Comparison of ENCODE assay signal across 10 mouse cellular contexts in the genomic region with DNA sequence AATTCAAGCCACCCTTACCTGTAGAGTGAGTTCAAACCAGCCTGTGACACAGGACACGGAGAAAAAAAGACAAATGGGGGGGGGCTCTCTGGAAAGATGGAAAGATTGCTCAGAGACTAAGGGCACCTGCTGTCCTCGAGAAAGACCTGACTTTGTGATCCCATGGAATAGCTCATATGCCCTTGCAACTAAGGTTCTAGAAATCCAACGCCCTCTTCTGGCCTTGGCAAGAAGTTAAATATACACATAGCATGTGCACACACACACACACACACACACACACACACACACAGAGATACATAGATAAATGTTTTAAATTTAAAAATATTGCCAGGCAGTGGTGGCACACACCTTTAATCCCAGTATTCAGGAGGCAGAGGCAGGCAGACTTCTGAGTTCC. TPM values are rescaled to one million over a fixed set of nuclear protein-coding genes. Genes with fewer than 3 reads are reported as not detected.
DNase-seq lines count a peak whose midpoint lies in the region; ATAC-seq and TF ChIP-seq lines count a peak whose summit lies in the region.
"Had no signal": no experiment of that assay in that cellular context is flagged by ENCODE, and none has a peak within 500 bp of the region (broad histone marks: within the 10 kb centered on the region; RNA-seq: fewer than 3 reads in every experiment).

No protein-coding gene starts in this region.

- no peak overlapping the region for H3K9ac ChIP-seq in kidney, embryonic 15.5 days
- H3K9ac ChIP-seq in intestine, embryonic 16.5 days (ENCODE audit: low read depth, low read length) = no peak overlapping the region
- peak overlapping the region; percentile 74 for H3K9ac ChIP-seq in neural tube, embryonic 13.5 days

- H3K27ac ChIP-seq in kidney, embryonic 15.5 days = peak overlapping the region; percentile 81; the same call in 1 of the 2 replicates
- H3K27ac ChIP-seq in cortical plate, adult 2 months (ENCODE audit: insufficient read depth, low read length) = no peak overlapping the region
- H3K27ac ChIP-seq in intestine, embryonic 16.5 days (ENCODE audit: low read length) = no peak overlapping the region
- no peak overlapping the region; the same call in 1 of the 2 replicates for H3K27ac ChIP-seq in neural tube, embryonic 13.5 days (replicated peaks)

- no peak for TF ChIP-seq CTCF in cortical plate, adult 2 months (IDR thresholded peaks at IDR 0.05; ENCODE audit: extremely low read depth, insufficient read depth, low read length)

- H3K4me2 ChIP-seq in kidney, embryonic 15.5 days = peak overlapping the region; percentile 81
- H3K4me2 ChIP-seq in intestine, embryonic 16.5 days (ENCODE audit: low read depth, low read length) = peak overlapping the region; percentile 81; the same call in 1 of the 2 replicates
- peak overlapping the region; percentile 69 for H3K4me2 ChIP-seq in neural tube, embryonic 13.5 days

- H3K36me3 ChIP-seq in kidney, embryonic 15.5 days = no peaks in the 10 kb centered on the region
- H3K36me3 ChIP-seq in intestine, embryonic 16.5 days (ENCODE audit: control insufficient read depth, insufficient read depth, low read length) = no peaks in the 10 kb centered on the region
- H3K36me3 ChIP-seq in neural tube, embryonic 13.5 days = no peaks in the 10 kb centered on the region

- no peak for TF ChIP-seq POLR2A in cortical plate, adult 2 months (IDR thresholded peaks at IDR 0.05; ENCODE audit: extremely low read depth, insufficient read depth, low read length)

- 51% methylated on average over 3 of the region's 3 CpGs for whole genome bisulfite sequencing in kidney, embryonic 15.5 days
- 43% methylated on average over 3 of the region's 3 CpGs for WGBS in intestine, embryonic 16.5 days
- WGBS in neural tube, embryonic 13.5 days = 49% methylated on average over 3 of the region's 3 CpGs

- H3K4me1 ChIP-seq in kidney, embryonic 15.5 days = peaks cover 17% of the 10 kb centered on the region
- peaks cover 7% of the 10 kb centered on the region for H3K4me1 ChIP-seq in cortical plate, adult 2 months (ENCODE audit: control insufficient read depth, insufficient read depth, low read length)
- H3K4me1 ChIP-seq in intestine, embryonic 16.5 days (ENCODE audit: control insufficient read depth, insufficient read depth, low read length) = peaks cover 10% of the 10 kb centered on the region
- peaks cover 29% of the 10 kb centered on the region for H3K4me1 ChIP-seq in neural tube, embryonic 13.5 days (replicated peaks)

- ATAC-seq in kidney, embryonic 15.5 days (replicated peaks; ENCODE audit: low FRiP score) = 0 out of 2 replicates have a peak, but pooled peaks have one; percentile 3
- ATAC-seq in intestine, embryonic 16.5 days = no peak
- no peak for ATAC-seq in neural tube, embryonic 13.5 days (ENCODE audit: low read depth)

- no peaks in the 10 kb centered on the region for H3K9me3 ChIP-seq in kidney, embryonic 15.5 days (replicated peaks)
- H3K9me3 ChIP-seq in intestine, embryonic 16.5 days (ENCODE audit: control insufficient read depth, low read length) = no peaks in the 10 kb centered on the region
- no peaks in the 10 kb centered on the region for H3K9me3 ChIP-seq in neural tube, embryonic 13.5 days

- no peak for DNase-seq in kidney, adult 8-10 months
- no peak for DNase-seq in layer of hippocampus, adult 11-12 months (ENCODE audit: low spot score)
- no peak for DNase-seq in urinary bladder, postnatal 25 days (ENCODE audit: low spot score)
- no peak for DNase-seq in kidney, adult 11 months

- peak overlapping the region; percentile 73 for H3K4me3 ChIP-seq in kidney, embryonic 15.5 days (replicated peaks)
- peak overlapping the region; percentile 92; the same call in 1 of the 2 replicates for H3K4me3 ChIP-seq in cortical plate, adult 2 months (ENCODE audit: insufficient read depth, low read length)
- H3K4me3 ChIP-seq in intestine, embryonic 16.5 days (ENCODE audit: low read length) = no peak overlapping the region; the same call in 1 of the 2 replicates
- H3K4me3 ChIP-seq in neural tube, embryonic 13.5 days = peak overlapping the region; percentile 65

- no peaks in the 10 kb centered on the region for H3K27me3 ChIP-seq in kidney, embryonic 15.5 days
- no peaks in the 10 kb centered on the region for H3K27me3 ChIP-seq in intestine, embryonic 16.5 days (replicated peaks; ENCODE audit: control insufficient read depth, insufficient read depth, low read length)
- H3K27me3 ChIP-seq in neural tube, embryonic 13.5 days = no peaks in the 10 kb centered on the region; the same call in 1 of the 2 replicates

RNA-seq across cellular contexts. Expression of a gene that starts 0.9 kb away (rescaled TPM):
- 17.9 and 21.0 TPM in 2 replicates for polyA plus RNA-seq in kidney, embryonic 15.5 days (2015; fragmentation: Nextera tagmentation; extraction: Ambion mirVana)
- 113 and 115 TPM in 2 replicates for polyA plus RNA-seq in cortical plate, adult 2 months (2012; rRNA removed)
- polyA plus RNA-seq in intestine, embryonic 16.5 days (2015; fragmentation: Nextera tagmentation; extraction: Ambion mirVana) = 12.9 and 16.4 TPM in 2 replicates
- polyA plus RNA-seq in neural tube, embryonic 13.5 days (2015; fragmentation: Nextera tagmentation; extraction: Ambion mirVana) = 33.7 and 35.9 TPM in 2 replicates

RNA-seq across cellular contexts. Expression of a gene that starts 36.5 kb away (rescaled TPM):
- polyA plus RNA-seq in kidney, embryonic 15.5 days (2015; fragmentation: Nextera tagmentation; extraction: Ambion mirVana) = 20.0 and 23.5 TPM in 2 replicates
- 66.9 and 70.9 TPM in 2 replicates for polyA plus RNA-seq in cortical plate, adult 2 months (2012; rRNA removed)
- 21.2 and 21.5 TPM in 2 replicates for polyA plus RNA-seq in intestine, embryonic 16.5 days (2015; fragmentation: Nextera tagmentation; extraction: Ambion mirVana)
- 25.6 and 27.6 TPM in 2 replicates for polyA plus RNA-seq in neural tube, embryonic 13.5 days (2015; fragmentation: Nextera tagmentation; extraction: Ambion mirVana)

RNA-seq across cellular contexts. Expression of a gene that starts 46.9 kb away (rescaled TPM):
- polyA plus RNA-seq in kidney, embryonic 15.5 days (2015; fragmentation: Nextera tagmentation; extraction: Ambion mirVana) = 5.9 and 6.0 TPM in 2 replicates
- polyA plus RNA-seq in cortical plate, adult 2 months (2012; rRNA removed) = 368 and 400 TPM in 2 replicates
- 2.9 and 3.3 TPM in 2 replicates for polyA plus RNA-seq in intestine, embryonic 16.5 days (2015; fragmentation: Nextera tagmentation; extraction: Ambion mirVana)
- 78.4 and 89.7 TPM in 2 replicates for polyA plus RNA-seq in neural tube, embryonic 13.5 days (2015; fragmentation: Nextera tagmentation; extraction: Ambion mirVana)
- polyA plus RNA-seq: liver, adult 2 months had no signal

RNA-seq across cellular contexts. Expression of a gene that starts 52.7 kb away (rescaled TPM):
- 21.1 and 24.1 TPM in 2 replicates for polyA plus RNA-seq in kidney, embryonic 15.5 days (2015; fragmentation: Nextera tagmentation; extraction: Ambion mirVana)
- 2.1 and 8.6 TPM in 2 replicates for polyA plus RNA-seq in cortical plate, adult 2 months (2012; rRNA removed)
- polyA plus RNA-seq in intestine, embryonic 16.5 days (2015; fragmentation: Nextera tagmentation; extraction: Ambion mirVana) = 1.6 and 1.7 TPM in 2 replicates
- 3.6 and 4.6 TPM in 2 replicates for polyA plus RNA-seq in neural tube, embryonic 13.5 days (2015; fragmentation: Nextera tagmentation; extraction: Ambion mirVana)
- polyA plus RNA-seq: activated CD4-positive, CD25-positive, alpha-beta regulatory T cell, adult 4 months; liver, adult 2 months had no signal

Comparison
In these comparisons a context has a peak if more than half of its experiments do, and no peak if none do; other contexts are left out.
1. RNA of a gene that starts 46.9 kb away (polyA plus RNA-seq): 368 to 400 TPM in cortical plate, adult 2 months and 78.4 to 89.7 TPM in neural tube, embryonic 13.5 days; 5.9 to 6.0 TPM in kidney, embryonic 15.5 days and 2.9 to 3.3 TPM in intestine, embryonic 16.5 days; every median in the first group is over 10 times any median in the second.
2. Peak in every context shown above with its lines, with median percentiles within 50 percentile points of each other: H3K4me2 ChIP-seq.